Mouse (Mus musculus) ES-Bruce4 (cell line): ENCODE measurements around the gene Xpnpep2. TPM values are rescaled to one million over a fixed set of nuclear protein-coding genes. Genes with fewer than 3 reads are reported as not detected.
A peak's percentile ranks its signal among the peaks of the same experiment; 100 is the strongest.

Source experiments
- H3K27ac ChIP-seq: 2 replicates; pipeline ENCODE4 v1.5.1; 2012; ENCODE audit warnings: low read length, inconsistent platforms; ENCODE audit not compliant: insufficient read depth
- H3K27me3 ChIP-seq: 2 replicates; pipeline ENCODE4 v1.6.1; 2012; ENCODE audit warnings: mild to moderate bottlenecking, low read length, inconsistent platforms; ENCODE audit not compliant: control insufficient read depth, poor library complexity, insufficient read depth, severe bottlenecking
- H3K36me3 ChIP-seq: 2 replicates; pipeline ENCODE4 v1.6.1; 2012; ENCODE audit warnings: inconsistent platforms, mild to moderate bottlenecking, low read length, moderate library complexity; ENCODE audit not compliant: control insufficient read depth, poor library complexity, insufficient read depth, severe bottlenecking
- H3K4me1 ChIP-seq: one replicate; pipeline ENCODE4 v1.8.1; 2011; ENCODE audit warnings: low read length; ENCODE audit not compliant: control insufficient read depth, insufficient read depth
- H3K4me3 ChIP-seq: 2 replicates; pipeline ENCODE4 v1.5.1; 2011; ENCODE audit warnings: low read depth, mild to moderate bottlenecking, low read length
- H3K9ac ChIP-seq: 2 replicates; pipeline ENCODE4 v1.6.1; 2012; ENCODE audit warnings: low read depth, mild to moderate bottlenecking, inconsistent platforms; ENCODE audit not compliant: poor library complexity, severe bottlenecking
- H3K9me3 ChIP-seq: replicated peaks from 2 replicates; pipeline ENCODE4 v1.6.1; 2012; ENCODE audit warnings: mild to moderate bottlenecking, low read length, inconsistent platforms; ENCODE audit not compliant: control insufficient read depth, poor library complexity, insufficient read depth, severe bottlenecking
- CTCF ChIP-seq: IDR thresholded peaks from one replicate; pipeline ENCODE4 v1.8.1; 2011; ENCODE audit warnings: low read depth, low read length
- EP300 ChIP-seq: IDR thresholded peaks from 2 replicates; pipeline ENCODE4 v1.6.1; 2011; ENCODE audit warnings: low read depth, low read length; ENCODE audit not compliant: insufficient read depth
- POLR2A ChIP-seq: IDR thresholded peaks from one replicate; pipeline ENCODE4 v1.8.1; 2011; ENCODE audit warnings: low read length; ENCODE audit not compliant: insufficient read depth
- polyA plus RNA-seq: library from polyadenylated mRNA; stranded (reverse); fragments of >200 nt; gene quantifications from 2 replicates; pipeline ENCODE4 v1.2.4, GENCODE M21; 2011; ENCODE audit warnings: low read depth; ENCODE audit not compliant: missing spikeins, insufficient read depth, insufficient read length

Xpnpep2 gene
- polyA plus RNA-seq, 1 experiment = not detected

- TF ChIP-seq CTCF = no peak
- TF ChIP-seq POLR2A = no peak
- TF ChIP-seq EP300 = no peak
- Histone ChIP-seq H3K9ac (no peak overlapping the region), H3K4me3 (no peak overlapping the region)
Measured at GRCm38 (mm10) chrX:48141481-48141880, 33.0 kb downstream of the Xpnpep2 start.

GRCm38 (mm10) chrX:48143415-48144335 is 35.1 kb downstream of the Xpnpep2 start:
- Histone ChIP-seq H3K36me3 (no peaks in the 10 kb centered on the region), H3K4me1 (peaks cover 4% of the 10 kb centered on the region), H3K9ac (no peak overlapping the region), H3K27ac (no peak overlapping the region), H3K4me3 (0 out of 2 replicates have a peak overlapping the region, but pooled peaks have one; percentile 19), H3K9me3 (no peaks in the 10 kb centered on the region), H3K27me3 (no peaks in the 10 kb centered on the region)
- TF ChIP-seq CTCF (no peak), POLR2A (no peak), EP300 (no peak)

More at GRCm38 (mm10) chrX:48141481-48141880, 33.0 kb downstream of the Xpnpep2 start:
- no peaks in the 10 kb centered on the region for H3K27me3 ChIP-seq
- H3K4me1 ChIP-seq = peaks cover 9% of the 10 kb centered on the region
- no peak overlapping the region for H3K27ac ChIP-seq
- H3K36me3 ChIP-seq = no peaks in the 10 kb centered on the region
- H3K9me3 ChIP-seq = no peaks in the 10 kb centered on the region

- H3K36me3 ChIP-seq = no peaks in the 10 kb centered on the region
- H3K27me3 ChIP-seq = no peaks in the 10 kb centered on the region
- no peaks in the 10 kb centered on the region for H3K9me3 ChIP-seq
- H3K27ac ChIP-seq = no peak within 1 kb of the TSS
- H3K4me3 ChIP-seq = no peak within 1 kb of the TSS
- H3K4me1 ChIP-seq = no peaks in the 10 kb centered on the region
- TF ChIP-seq EP300 = no peak
- no peak for TF ChIP-seq POLR2A
- no peak for TF ChIP-seq CTCF
- H3K9ac ChIP-seq = no peak within 1 kb of the TSS
Measured at GRCm38 (mm10) chrX:48146262-48146661, 37.7 kb downstream of the Xpnpep2 start, which contains the start of gene Sash3. Gene Sash3, plus strand, starts transcription at chrX:48146436.

DNA sequence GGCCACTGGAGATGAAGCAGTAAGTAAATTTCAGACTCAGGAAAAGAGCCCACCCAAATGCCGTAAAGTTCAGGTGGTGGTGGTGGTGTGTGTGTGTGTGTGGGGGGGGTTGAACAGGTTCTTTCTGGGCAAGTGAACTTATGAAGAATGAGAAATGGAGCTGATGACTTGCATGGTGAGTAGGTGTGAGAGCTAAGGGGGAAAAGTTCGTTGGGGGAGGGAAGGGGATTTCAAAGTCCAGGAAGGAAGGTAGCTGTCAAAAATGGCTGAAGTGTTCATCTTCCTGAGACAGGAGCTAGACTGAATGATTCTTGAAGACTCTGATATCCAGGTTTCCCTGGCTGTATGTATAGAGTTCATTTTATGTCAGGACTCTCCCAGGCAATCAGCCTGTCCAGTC is 38.7 kb downstream of the Xpnpep2 start:
- Histone ChIP-seq H3K27me3 (no peaks in the 10 kb centered on the region), H3K9ac (no peak overlapping the region), H3K4me1 (no peaks in the 10 kb centered on the region), H3K27ac (no peak overlapping the region), H3K4me3 (no peak overlapping the region), H3K36me3 (no peaks in the 10 kb centered on the region), H3K9me3 (no peaks in the 10 kb centered on the region)
- no peak for TF ChIP-seq CTCF
- no peak for TF ChIP-seq POLR2A
- no peak for TF ChIP-seq EP300

GRCm38 (mm10) chrX:48147741-48148186 is 39.2 kb downstream of the Xpnpep2 start:
- no peaks in the 10 kb centered on the region for H3K4me1 ChIP-seq
- TF ChIP-seq EP300 = no peak
- TF ChIP-seq CTCF = no peak
- no peak for TF ChIP-seq POLR2A
- no peaks in the 10 kb centered on the region for H3K36me3 ChIP-seq
- no peaks in the 10 kb centered on the region for H3K27me3 ChIP-seq
- H3K27ac ChIP-seq = no peak overlapping the region
- H3K4me3 ChIP-seq = no peak overlapping the region
- H3K9ac ChIP-seq = no peak overlapping the region
- no peaks in the 10 kb centered on the region for H3K9me3 ChIP-seq

- Histone ChIP-seq H3K9ac (no peak overlapping the region), H3K4me1 (no peaks in the 10 kb centered on the region), H3K27me3 (no peaks in the 10 kb centered on the region), H3K36me3 (no peaks in the 10 kb centered on the region), H3K27ac (no peak overlapping the region), H3K9me3 (no peaks in the 10 kb centered on the region), H3K4me3 (no peak overlapping the region)
- TF ChIP-seq CTCF (no peak), POLR2A (no peak), EP300 (no peak)
Measured at GRCm38 (mm10) chrX:48152106-48152505, 43.6 kb downstream of the Xpnpep2 start.
